Mouse (Mus musculus) cerebellum, adult 11-12 months (tissue): ENCODE results near the gene Vtn.
"Not testable (repeated sequence)": the region's sequence is repeated elsewhere in the genome, so short reads cannot be mapped to it uniquely, and the experiment has no call there.

Experiments used
- DNase-seq: peaks from one replicate; pipeline ENCODE4 v3.0.0; 2022

Vtn gene

GRCm38 (mm10) chr11:78499543-78499942 lies 652 bp downstream of the Vtn start:
- DNase-seq, result peak; percentile 52

DNA sequence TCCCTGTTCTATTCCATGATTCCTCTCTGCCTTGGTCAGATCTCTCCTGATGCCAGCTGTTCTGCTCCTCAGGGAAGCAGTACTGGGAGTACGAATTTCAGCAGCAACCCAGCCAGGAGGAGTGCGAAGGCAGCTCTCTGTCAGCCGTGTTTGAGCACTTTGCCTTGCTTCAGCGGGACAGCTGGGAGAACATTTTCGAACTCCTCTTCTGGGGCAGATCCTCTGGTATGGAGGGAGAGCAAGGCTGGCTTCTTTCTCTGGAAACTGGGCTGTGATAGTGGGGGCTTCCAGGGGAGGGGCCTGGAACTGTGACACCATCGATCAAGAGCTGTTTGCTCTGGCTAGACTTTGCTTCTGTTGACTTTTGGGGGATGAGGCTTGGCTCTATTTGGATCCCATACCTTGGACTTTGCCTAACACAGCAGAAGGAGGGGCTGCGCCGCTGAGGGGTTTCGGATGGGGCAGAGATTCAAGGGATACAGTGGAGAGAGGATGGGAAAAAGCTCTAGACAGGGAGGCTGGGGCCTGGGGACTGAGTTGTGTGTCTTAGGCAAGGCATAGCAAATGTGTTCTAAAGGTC lies 1.8 kb downstream of the Vtn start:
- DNase-seq, result no peak

GRCm38 (mm10) chr11:78501529-78501928 lies 2.6 kb downstream of the Vtn start:
- peak; percentile 54 for DNase-seq

DNA sequence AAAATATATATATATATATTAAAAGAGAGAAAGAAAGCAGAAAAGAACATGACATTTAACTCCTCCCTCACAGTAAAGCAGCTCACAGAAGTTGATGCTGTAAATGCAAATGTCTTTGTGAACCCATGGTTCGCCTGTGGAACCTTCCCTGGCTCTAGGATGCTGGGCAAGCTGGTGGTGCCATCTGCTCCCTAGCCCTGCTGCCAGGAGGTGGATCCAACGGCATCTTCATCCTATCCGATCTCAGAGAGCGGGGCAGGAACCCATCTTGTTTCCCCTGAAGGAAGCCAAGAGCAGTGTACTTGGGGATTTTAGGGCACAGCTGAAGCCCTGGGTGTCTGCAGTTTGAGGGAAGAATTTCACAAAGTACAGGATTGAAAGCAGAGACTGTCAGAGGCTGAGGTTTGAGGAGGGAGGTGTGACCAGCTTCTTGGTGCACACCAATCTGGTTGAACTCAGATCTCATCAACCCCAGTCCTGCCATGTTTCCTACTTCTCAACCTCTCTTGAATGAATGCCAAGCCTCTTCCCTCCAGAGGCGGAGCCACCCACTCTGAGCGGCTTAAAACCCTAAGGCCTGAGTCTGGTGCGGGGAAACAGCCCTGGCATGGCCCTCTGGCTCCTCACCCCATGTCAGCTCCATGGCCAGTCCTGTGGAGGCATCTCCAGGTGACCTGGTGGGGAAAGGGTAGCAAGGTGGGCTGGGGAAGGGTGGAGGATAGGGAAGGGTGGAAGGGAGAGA lies 4.2 kb downstream of the Vtn start, which contains the start of gene Sebox:
TSS of gene Sebox (plus strand) at position 539 of the 742 bp plus-strand sequence.
- peak; percentile 93 for DNase-seq

GRCm38 (mm10) chr11:78505430-78505829 lies 6.5 kb downstream of the Vtn start:
- no peak for DNase-seq

DNA sequence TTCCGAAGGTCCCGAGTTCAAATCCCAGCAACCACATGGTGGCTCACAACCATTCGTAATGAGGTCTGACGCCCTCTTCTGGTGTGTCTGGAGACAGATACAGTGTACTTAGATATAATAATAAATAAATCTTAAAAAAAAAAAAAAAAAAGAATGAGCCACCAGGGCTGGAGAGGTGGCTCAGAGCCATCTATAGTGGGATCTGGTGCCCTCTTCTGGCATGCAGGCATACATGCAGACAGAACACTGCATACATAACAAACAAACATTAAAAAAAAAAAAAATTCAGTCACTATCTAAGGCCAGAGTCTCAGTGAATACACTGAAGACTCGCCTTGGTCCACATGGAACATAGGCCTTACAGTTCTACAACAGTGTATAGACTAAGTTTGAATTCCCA lies 10.3 kb downstream of the Vtn start:
- DNase-seq, result no peak

DNA sequence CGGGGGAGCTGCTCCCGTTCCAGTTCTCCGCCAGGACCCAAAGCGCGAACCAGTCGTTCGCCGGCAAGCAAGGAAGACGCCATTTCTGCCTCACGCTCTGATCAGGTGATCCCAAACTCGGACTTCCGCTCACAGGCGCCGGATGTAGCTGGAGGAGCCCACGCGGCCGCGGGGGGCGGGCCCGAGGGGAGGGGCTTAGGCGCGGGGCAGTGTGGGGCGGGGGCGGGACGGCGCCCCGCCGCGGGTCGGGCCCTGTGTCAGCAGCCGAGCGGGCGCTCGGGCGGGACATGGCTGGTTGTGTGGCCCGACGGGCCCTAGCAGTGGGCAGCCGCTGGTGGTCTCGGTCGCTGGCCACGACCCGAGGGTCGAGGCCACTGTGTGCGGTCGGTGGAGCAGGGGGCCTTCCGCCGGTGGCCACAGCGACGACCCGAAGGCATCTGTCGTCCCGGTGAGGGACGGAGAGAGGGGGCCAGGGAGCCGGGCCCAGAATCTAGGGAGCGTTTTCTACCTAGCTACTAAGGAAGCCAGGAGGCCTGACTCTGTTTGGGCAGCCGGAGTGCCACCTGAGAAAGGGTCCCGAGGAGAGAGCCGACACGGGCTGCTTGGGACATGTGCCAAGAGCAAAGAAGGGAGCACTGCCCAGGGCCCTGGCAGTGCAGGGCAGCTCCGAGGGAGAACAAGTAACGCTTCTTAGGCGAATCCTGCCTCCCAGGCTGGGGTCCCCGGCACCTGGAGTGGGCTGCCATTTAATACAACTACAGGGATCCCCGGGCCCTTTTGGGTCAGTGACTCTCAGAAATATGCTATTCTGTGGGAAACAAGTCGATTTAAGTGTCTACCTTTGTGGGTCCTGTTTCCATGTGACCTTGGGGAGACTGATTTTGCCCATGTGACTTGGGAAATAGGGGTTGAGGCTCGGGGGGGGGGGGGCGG lies 13.4 kb downstream of the Vtn start, which contains the start of the genes Tmem199 and Poldip2:
TSS of gene Tmem199 (minus strand) at position 148 of the 933 bp plus-strand sequence.
TSS of gene Poldip2 (plus strand) at position 169 of the 933 bp plus-strand sequence.
- DNase-seq, result peak; percentile 88

DNA sequence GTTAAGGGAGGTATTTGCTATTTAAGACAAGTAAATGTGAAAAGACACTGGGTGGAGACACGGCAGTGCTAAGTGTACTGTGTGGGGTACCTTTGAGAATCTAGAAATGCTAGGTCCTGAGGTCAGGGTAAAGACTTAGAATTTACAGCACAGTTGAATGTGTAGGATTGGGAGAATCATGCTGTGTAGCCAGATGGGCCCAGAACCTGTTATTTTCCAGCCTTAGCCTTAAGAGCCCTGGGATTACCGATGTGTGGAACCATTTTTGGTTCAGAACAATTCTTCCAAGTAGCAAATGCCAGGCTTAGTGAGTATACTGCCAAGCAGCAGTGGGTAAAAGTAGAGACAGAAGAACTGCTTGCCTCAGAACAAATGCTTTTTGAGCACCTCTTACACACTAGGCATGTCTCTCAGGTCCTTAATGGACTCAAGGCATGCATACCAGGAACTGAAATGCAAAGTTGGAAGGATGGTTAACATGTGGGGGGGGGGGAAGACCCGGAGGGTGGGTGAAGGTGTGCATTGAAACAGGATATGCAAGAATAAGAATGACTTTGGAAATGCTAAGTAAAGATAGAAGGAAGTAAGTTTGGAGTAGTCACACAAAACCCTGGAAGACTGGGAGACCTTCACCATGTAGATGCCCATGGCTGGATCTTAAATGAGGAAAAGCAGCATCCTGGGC lies 14.4 kb downstream of the Vtn start:
- no peak for DNase-seq

DNA sequence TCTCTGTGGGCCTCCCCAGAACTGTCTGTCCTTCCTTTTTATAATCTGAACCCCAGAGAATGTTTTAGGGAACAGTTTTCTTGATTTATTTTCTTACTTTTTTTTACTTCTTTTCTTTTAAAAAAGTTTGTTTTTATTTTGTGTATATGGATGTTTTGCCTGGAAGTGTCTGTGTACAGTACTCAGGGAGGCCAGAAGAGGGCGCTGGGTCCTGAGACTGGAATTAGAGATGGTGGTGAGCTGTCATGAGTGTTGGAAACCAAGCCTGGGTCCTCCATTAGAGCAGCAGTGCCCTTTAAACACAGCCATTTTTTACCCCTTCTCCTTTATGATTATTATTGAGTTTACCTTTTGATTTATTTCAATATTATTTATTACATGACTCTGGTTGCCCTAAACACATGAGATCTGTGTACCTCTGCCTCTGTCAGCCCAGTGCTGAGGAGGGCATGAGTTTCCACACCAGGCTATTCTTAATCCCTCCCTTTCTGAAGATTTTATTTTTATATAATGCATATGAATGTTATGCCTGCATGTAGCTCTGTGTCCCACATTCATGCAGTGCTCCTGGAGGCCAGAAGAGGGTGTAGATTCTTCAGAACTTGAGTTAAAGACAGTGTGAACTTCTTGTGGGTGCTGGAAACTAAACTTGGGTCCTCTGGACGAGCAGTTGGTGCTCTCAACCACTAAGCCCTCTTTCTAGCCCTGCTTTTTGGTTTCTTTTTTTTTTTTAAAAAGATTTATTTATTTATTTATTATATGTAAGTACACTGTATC lies 16.8 kb downstream of the Vtn start:
- DNase-seq, result no peak

- no peak for DNase-seq
Measured at GRCm38 (mm10) chr11:78518931-78519330, 20.0 kb downstream of the Vtn start.

- no peak for DNase-seq
Measured at GRCm38 (mm10) chr11:78521880-78522279, 23.0 kb downstream of the Vtn start.

DNA sequence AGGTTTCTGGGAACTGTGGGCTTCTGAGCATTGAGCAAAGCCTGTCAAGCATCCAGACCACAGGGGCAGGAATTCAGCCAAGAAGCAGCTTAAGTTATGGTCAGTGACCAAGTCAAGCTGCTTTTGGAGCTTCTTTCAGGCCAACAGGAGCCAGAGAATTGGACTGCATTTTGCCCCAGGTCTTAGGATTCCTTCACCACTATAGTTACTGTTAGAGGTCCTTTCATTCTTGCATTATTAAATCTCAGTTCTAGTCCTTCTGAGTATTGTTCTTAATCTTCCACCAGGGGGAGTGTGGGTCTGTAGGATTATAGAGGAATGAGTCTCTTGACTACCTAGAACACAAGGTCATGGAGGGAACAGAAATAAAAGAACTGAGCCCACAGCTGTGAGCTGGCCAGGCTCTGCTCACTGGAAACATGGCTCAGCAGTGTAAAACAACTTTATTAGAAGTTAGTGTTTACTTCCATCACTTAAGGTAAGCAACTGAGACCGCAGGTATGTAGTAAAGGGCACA lies 23.6 kb downstream of the Vtn start:
- no peak for DNase-seq

- DNase-seq, result no peak
Measured at GRCm38 (mm10) chr11:78523241-78523955, 24.5 kb downstream of the Vtn start.

GRCm38 (mm10) chr11:78524838-78525237 lies 25.9 kb downstream of the Vtn start:
- DNase-seq, result peak; percentile 33

- no peak for DNase-seq
Measured at GRCm38 (mm10) chr11:78528714-78529113, 29.8 kb downstream of the Vtn start.

- DNase-seq, result no peak
Measured at GRCm38 (mm10) chr11:78530001-78530400, 31.1 kb downstream of the Vtn start.

GRCm38 (mm10) chr11:78531046-78531445 lies 32.2 kb downstream of the Vtn start:
- no peak for DNase-seq

GRCm38 (mm10) chr11:78531515-78531914 lies 32.6 kb downstream of the Vtn start:
- DNase-seq, result not testable (repeated sequence)

- DNase-seq, result peak; percentile 56
Measured at GRCm38 (mm10) chr11:78534516-78534915, 35.6 kb downstream of the Vtn start.

- no peak for DNase-seq
Measured at GRCm38 (mm10) chr11:78535376-78536079, 36.6 kb downstream of the Vtn start.
